Mouse (Mus musculus): Measurements from ENCODE around the gene Cyp1a2. TPM values are rescaled to one million over a fixed set of nuclear protein-coding genes. Genes with fewer than 3 reads are reported as not detected.
A peak's percentile ranks its signal among the peaks of the same experiment; 100 is the strongest.

Gene Cyp1a2
- polyA plus RNA-seq, 1 experiment from 2014 or later: 0.07 TPM

- H3K4me3 ChIP-seq (ENCODE audit: low read length): peak overlapping the region; percentile 24
These were observed 43.7 kb downstream of the Cyp1a2 start for GRCm38 (mm10) chr9:57639661-57640328.

GRCm38 (mm10) chr9:57638651-57639459 is 44.6 kb downstream of the Cyp1a2 start:
- peak; percentile 30 for ATAC-seq (replicated peaks; ENCODE audit: extremely low read depth, insufficient read depth, low FRiP score)
- 34% methylated on average over 8 of the region's 8 CpGs for WGBS
- H3K4me3 ChIP-seq (ENCODE audit: low read length): peak overlapping the region; percentile 17

More at GRCm38 (mm10) chr9:57639661-57640328, 43.7 kb downstream of the Cyp1a2 start:
- peaks cover 69% of the 10 kb centered on the region for H3K4me1 ChIP-seq (ENCODE audit: control insufficient read depth, insufficient read depth, low read length)
- peak overlapping the region; percentile 94 for H3K27ac ChIP-seq (ENCODE audit: low read length)
- H3K9ac ChIP-seq (ENCODE audit: low read length): peak overlapping the region; percentile 66
- WGBS: 60% methylated on average over 5 of the region's 5 CpGs
- no peaks in the 10 kb centered on the region for H3K27me3 ChIP-seq (ENCODE audit: control insufficient read depth, insufficient read depth, low read length)
- no peaks in the 10 kb centered on the region; the same call in 1 of the 2 replicates for H3K36me3 ChIP-seq (ENCODE audit: control insufficient read depth, insufficient read depth)
- H3K4me2 ChIP-seq (ENCODE audit: low read depth, low read length): peak overlapping the region; percentile 54
- ATAC-seq (replicated peaks; ENCODE audit: extremely low read depth, insufficient read depth, low FRiP score): no peak
- no peaks in the 10 kb centered on the region for H3K9me3 ChIP-seq (replicated peaks; ENCODE audit: control insufficient read depth, low read length)

GRCm38 (mm10) chr9:57637741-57638322 is 45.7 kb downstream of the Cyp1a2 start:
- Histone ChIP-seq H3K36me3 (ENCODE audit: control insufficient read depth, insufficient read depth) (no peaks in the 10 kb centered on the region; the same call in 1 of the 2 replicates), H3K4me2 (ENCODE audit: low read depth, low read length) (peak overlapping the region; percentile 54), H3K9ac (ENCODE audit: low read length) (peak overlapping the region; percentile 66), H3K4me1 (ENCODE audit: control insufficient read depth, insufficient read depth, low read length) (peaks cover 65% of the 10 kb centered on the region), H3K27me3 (ENCODE audit: control insufficient read depth, insufficient read depth, low read length) (no peaks in the 10 kb centered on the region), H3K27ac (ENCODE audit: low read length) (peak overlapping the region; percentile 94), H3K4me3 (ENCODE audit: low read length) (peak overlapping the region; percentile 16), H3K9me3 (replicated peaks; ENCODE audit: control insufficient read depth, low read length) (no peaks in the 10 kb centered on the region)
- 5% methylated on average over 6 of the region's 6 CpGs for WGBS
- ATAC-seq (replicated peaks; ENCODE audit: extremely low read depth, insufficient read depth, low FRiP score): peak; percentile 67

More at GRCm38 (mm10) chr9:57638651-57639459, 44.6 kb downstream of the Cyp1a2 start:
- Histone ChIP-seq H3K36me3 (ENCODE audit: control insufficient read depth, insufficient read depth) (no peaks in the 10 kb centered on the region; the same call in 1 of the 2 replicates), H3K4me1 (ENCODE audit: control insufficient read depth, insufficient read depth, low read length) (peaks cover 69% of the 10 kb centered on the region), H3K9ac (ENCODE audit: low read length) (peak overlapping the region; percentile 66), H3K27ac (ENCODE audit: low read length) (peak overlapping the region; percentile 94), H3K9me3 (replicated peaks; ENCODE audit: control insufficient read depth, low read length) (no peaks in the 10 kb centered on the region), H3K4me2 (ENCODE audit: low read depth, low read length) (peak overlapping the region; percentile 54), H3K27me3 (ENCODE audit: control insufficient read depth, insufficient read depth, low read length) (no peaks in the 10 kb centered on the region)

GRCm38 (mm10) chr9:57637272-57637671 is 46.2 kb downstream of the Cyp1a2 start:
- no peak for ATAC-seq (replicated peaks; ENCODE audit: extremely low read depth, insufficient read depth, low FRiP score)

DNA sequence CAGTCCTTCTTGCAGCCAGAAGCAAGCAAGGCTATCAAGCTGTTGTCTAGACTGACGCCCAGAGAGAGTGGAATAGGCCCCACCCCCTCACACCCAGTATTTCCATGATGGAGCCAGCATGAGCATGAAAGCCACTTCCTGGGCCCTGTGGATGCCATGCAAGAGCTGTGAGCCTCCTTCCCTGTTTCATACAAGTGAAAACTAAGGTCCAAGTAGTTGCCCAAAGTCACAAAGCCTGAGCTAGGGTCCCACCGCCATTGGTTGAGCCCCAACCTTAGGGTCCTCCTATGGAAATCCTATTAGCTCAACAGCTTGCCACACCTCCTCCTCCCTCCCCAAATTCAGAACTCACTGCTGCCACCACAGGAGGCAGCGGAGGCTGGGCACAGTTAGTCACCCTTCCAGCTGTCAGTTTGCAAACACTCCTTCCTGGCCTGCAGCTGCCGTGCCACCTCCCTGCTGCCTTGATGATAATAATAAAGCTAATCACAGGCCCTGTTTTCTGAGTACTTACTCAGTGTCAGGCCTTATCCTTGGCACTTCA is 50.0 kb downstream of the Cyp1a2 start:
- H3K4me1 ChIP-seq (ENCODE audit: control insufficient read depth, insufficient read depth, low read length): peaks cover 31% of the 10 kb centered on the region
- WGBS: 38% methylated on average over 4 of the region's 4 CpGs
- H3K36me3 ChIP-seq (ENCODE audit: control insufficient read depth, insufficient read depth): peaks cover 9% of the 10 kb centered on the region
- no peak overlapping the region for H3K9ac ChIP-seq (ENCODE audit: low read length)
- no peak overlapping the region for H3K4me2 ChIP-seq (ENCODE audit: low read depth, low read length)
- no peaks in the 10 kb centered on the region for H3K9me3 ChIP-seq (replicated peaks; ENCODE audit: control insufficient read depth, low read length)
- H3K27ac ChIP-seq (ENCODE audit: low read length): no peak overlapping the region
- no peak for ATAC-seq (replicated peaks; ENCODE audit: extremely low read depth, insufficient read depth, low FRiP score)
- H3K27me3 ChIP-seq (ENCODE audit: control insufficient read depth, insufficient read depth, low read length): no peaks in the 10 kb centered on the region
- H3K4me3 ChIP-seq (ENCODE audit: low read length): no peak overlapping the region

More at GRCm38 (mm10) chr9:57637272-57637671, 46.2 kb downstream of the Cyp1a2 start:
- peaks cover 62% of the 10 kb centered on the region for H3K4me1 ChIP-seq (ENCODE audit: control insufficient read depth, insufficient read depth, low read length)
- H3K27me3 ChIP-seq (ENCODE audit: control insufficient read depth, insufficient read depth, low read length): no peaks in the 10 kb centered on the region
- no peak overlapping the region; the same call in 1 of the 2 replicates for H3K4me3 ChIP-seq (ENCODE audit: low read length)
- peak overlapping the region; percentile 94 for H3K27ac ChIP-seq (ENCODE audit: low read length)
- 31% methylated on average over 3 of the region's 3 CpGs for WGBS
- H3K4me2 ChIP-seq (ENCODE audit: low read depth, low read length): peak overlapping the region; percentile 54; the same call in 1 of the 2 replicates
- no peaks in the 10 kb centered on the region for H3K9me3 ChIP-seq (replicated peaks; ENCODE audit: control insufficient read depth, low read length)
- peak overlapping the region; percentile 66 for H3K9ac ChIP-seq (ENCODE audit: low read length)
- no peaks in the 10 kb centered on the region; the same call in 1 of the 2 replicates for H3K36me3 ChIP-seq (ENCODE audit: control insufficient read depth, insufficient read depth)

- Histone ChIP-seq H3K27me3 (ENCODE audit: control insufficient read depth, insufficient read depth, low read length) (no peaks in the 10 kb centered on the region), H3K27ac (ENCODE audit: low read length) (no peak overlapping the region), H3K4me1 (ENCODE audit: control insufficient read depth, insufficient read depth, low read length) (peaks cover 9% of the 10 kb centered on the region), H3K4me2 (ENCODE audit: low read depth, low read length) (no peak overlapping the region), H3K9me3 (replicated peaks; ENCODE audit: control insufficient read depth, low read length) (no peaks in the 10 kb centered on the region), H3K36me3 (ENCODE audit: control insufficient read depth, insufficient read depth) (peaks cover 35% of the 10 kb centered on the region), H3K9ac (ENCODE audit: low read length) (no peak overlapping the region), H3K4me3 (ENCODE audit: low read length) (no peak overlapping the region)
- 65% methylated on average over 14 of the region's 14 CpGs for WGBS
- ATAC-seq (replicated peaks; ENCODE audit: extremely low read depth, insufficient read depth, low FRiP score): peak; percentile 68
These were observed 54.2 kb downstream of the Cyp1a2 start for GRCm38 (mm10) chr9:57629118-57629874.

GRCm38 (mm10) chr9:57628717-57629116 is 54.8 kb downstream of the Cyp1a2 start:
- Histone ChIP-seq H3K9ac (ENCODE audit: low read length) (no peak overlapping the region), H3K4me2 (ENCODE audit: low read depth, low read length) (no peak overlapping the region), H3K36me3 (ENCODE audit: control insufficient read depth, insufficient read depth) (peaks cover 35% of the 10 kb centered on the region), H3K4me1 (ENCODE audit: control insufficient read depth, insufficient read depth, low read length) (peaks cover 4% of the 10 kb centered on the region), H3K27me3 (ENCODE audit: control insufficient read depth, insufficient read depth, low read length) (no peaks in the 10 kb centered on the region), H3K9me3 (replicated peaks; ENCODE audit: control insufficient read depth, low read length) (no peaks in the 10 kb centered on the region), H3K4me3 (ENCODE audit: low read length) (no peak overlapping the region), H3K27ac (ENCODE audit: low read length) (no peak overlapping the region)
- 86% methylated on average over 12 of the region's 12 CpGs for WGBS
- ATAC-seq (replicated peaks; ENCODE audit: extremely low read depth, insufficient read depth, low FRiP score): no peak

DNA sequence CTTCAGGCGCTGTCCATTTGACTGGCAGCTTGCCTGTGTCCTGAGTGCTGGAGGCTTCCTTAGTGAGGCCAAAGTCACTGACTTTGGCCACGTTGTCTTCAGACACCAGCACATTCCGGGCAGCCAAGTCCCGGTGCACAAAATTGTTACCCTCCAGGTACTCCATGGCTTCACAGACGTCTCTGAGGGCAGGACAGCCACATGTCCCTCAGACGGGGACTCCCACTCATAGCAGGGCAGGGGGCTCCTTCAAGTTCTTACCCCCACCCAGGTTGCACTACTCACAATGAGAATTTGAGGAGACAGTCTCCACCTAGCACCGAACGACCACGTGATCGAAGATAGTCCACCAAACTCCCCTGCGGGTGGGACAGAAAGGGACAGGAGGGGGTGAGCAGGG is 55.6 kb downstream of the Cyp1a2 start:
- H3K9ac ChIP-seq (ENCODE audit: low read length): no peak overlapping the region
- H3K4me3 ChIP-seq (ENCODE audit: low read length): no peak overlapping the region
- H3K27me3 ChIP-seq (ENCODE audit: control insufficient read depth, insufficient read depth, low read length): no peaks in the 10 kb centered on the region
- ATAC-seq (replicated peaks; ENCODE audit: extremely low read depth, insufficient read depth, low FRiP score): no peak
- H3K36me3 ChIP-seq (ENCODE audit: control insufficient read depth, insufficient read depth): peaks cover 35% of the 10 kb centered on the region
- no peak overlapping the region for H3K27ac ChIP-seq (ENCODE audit: low read length)
- no peaks in the 10 kb centered on the region for H3K4me1 ChIP-seq (ENCODE audit: control insufficient read depth, insufficient read depth, low read length)
- H3K9me3 ChIP-seq (replicated peaks; ENCODE audit: control insufficient read depth, low read length): no peaks in the 10 kb centered on the region
- no peak overlapping the region for H3K4me2 ChIP-seq (ENCODE audit: low read depth, low read length)
- 89% methylated on average over 11 of the region's 11 CpGs for WGBS
